Mouse (Mus musculus): ENCODE data around the gene Fezf2. TPM values are rescaled to one million over a fixed set of nuclear protein-coding genes. Genes with fewer than 3 reads are reported as not detected.

Fezf2 gene
- total RNA-seq, 2 experiments from 2014 or later: 53.3 to 54.3 TPM

GRCm38 (mm10) chr14:12343451-12343941, 4.5 kb downstream of the Fezf2 start:
- DNase-seq: no peak
- intact Hi-C loops (cut with DNase I): loop anchor here (5.0 to 10.0 kb wide), 2 partner anchors 41 to 171 kb away; no protein-coding TSS in a partner anchor

GRCm38 (mm10) chr14:12342458-12343131, 5.4 kb downstream of the Fezf2 start:
- intact Hi-C loops (cut with DNase I): loop anchor here (5.0 to 10.0 kb wide), 2 partner anchors 40 to 172 kb away; no protein-coding TSS in a partner anchor
- no peak for DNase-seq

GRCm38 (mm10) chr14:12341789-12342457, 6.1 kb downstream of the Fezf2 start:
- intact Hi-C loops (cut with DNase I): loop anchor here (5.0 to 10.0 kb wide), 2 partner anchors 40 to 173 kb away; no protein-coding TSS in a partner anchor
- DNase-seq: no peak

- no peak for DNase-seq
Observed at GRCm38 (mm10) chr14:12341075-12341788, 6.8 kb downstream of the Fezf2 start.

GRCm38 (mm10) chr14:12340238-12341074, 7.5 kb downstream of the Fezf2 start:
- intact Hi-C loops (cut with DNase I): loop anchor here (5.0 to 10.0 kb wide), 2 partner anchors 38 to 174 kb away; no protein-coding TSS in a partner anchor
- no peak for DNase-seq

More at GRCm38 (mm10) chr14:12341075-12341788, 6.8 kb downstream of the Fezf2 start:
- intact Hi-C loops (cut with DNase I): loop anchor here (5.0 to 10.0 kb wide), 2 partner anchors 39 to 174 kb away; no protein-coding TSS in a partner anchor

- intact Hi-C loops (cut with DNase I): loop anchor here (5.0 kb wide), 1 partner anchor 52 kb away; no protein-coding TSS in a partner anchor
- DNase-seq: no peak
Observed at GRCm38 (mm10) chr14:12338811-12339565, 9.0 kb downstream of the Fezf2 start.

- intact Hi-C loops (cut with DNase I): loop anchor here (5.0 kb wide), 1 partner anchor 51 kb away; no protein-coding TSS in a partner anchor
- no peak for DNase-seq
Observed at GRCm38 (mm10) chr14:12337998-12338809, 9.8 kb downstream of the Fezf2 start.

- intact Hi-C loops (cut with DNase I): loop anchor here (5.0 kb wide), 1 partner anchor 50 kb away; no protein-coding TSS in a partner anchor
- no peak for DNase-seq
Observed at GRCm38 (mm10) chr14:12337421-12337997, 10.5 kb downstream of the Fezf2 start.

GRCm38 (mm10) chr14:12334925-12335324, 13.1 kb downstream of the Fezf2 start:
- intact Hi-C loops (cut with DNase I): loop anchor here (5.0 kb wide), 1 partner anchor 48 kb away; no protein-coding TSS in a partner anchor
- DNase-seq: peak; percentile 69

- no peak for DNase-seq
- intact Hi-C loops (cut with DNase I): no loop called here
Observed at GRCm38 (mm10) chr14:12333622-12334021, 14.4 kb downstream of the Fezf2 start.

GRCm38 (mm10) chr14:12303106-12303505, 44.9 kb downstream of the Fezf2 start:
- no peak for DNase-seq
- intact Hi-C loops (cut with DNase I): loop anchor here (5.0 kb wide), 2 partner anchors 39 to 229 kb away; no protein-coding TSS in a partner anchor

GRCm38 (mm10) chr14:12300677-12301076, 47.3 kb downstream of the Fezf2 start:
- DNase-seq: peak; percentile 13
- intact Hi-C loops (cut with DNase I): loop anchor here (5.0 kb wide), 2 partner anchors 42 to 232 kb away; no protein-coding TSS in a partner anchor

- DNase-seq: no peak
- intact Hi-C loops (cut with DNase I): loop anchor here (5.0 kb wide), 2 partner anchors 42 to 232 kb away; no protein-coding TSS in a partner anchor
Observed at GRCm38 (mm10) chr14:12300275-12300674, 47.7 kb downstream of the Fezf2 start.

- no peak for DNase-seq
- intact Hi-C loops (cut with DNase I): loop anchor here (5.0 kb wide), 2 partner anchors 43 to 233 kb away; no protein-coding TSS in a partner anchor
Observed at GRCm38 (mm10) chr14:12299654-12300053, 48.3 kb downstream of the Fezf2 start.

- intact Hi-C loops (cut with DNase I): no loop called here
- no peak for DNase-seq
Observed at GRCm38 (mm10) chr14:12299171-12299570, 48.8 kb downstream of the Fezf2 start.

- intact Hi-C loops (cut with DNase I): no loop called here
- DNase-seq: no peak
Observed at GRCm38 (mm10) chr14:12296391-12296790, 51.6 kb downstream of the Fezf2 start.
